Mouse (Mus musculus) forebrain, embryonic 10.5 days (tissue): ENCODE data around the gene Pcyt2. TPM values are rescaled to one million over a fixed set of nuclear protein-coding genes. Genes with fewer than 3 reads are reported as not detected.

ENCODE experiments used
- DNase-seq: peaks from one replicate; pipeline ENCODE4 v3.0.0-alpha.2; 2017; ENCODE audit warnings: low spot score; ENCODE audit errors: extremely low spot score
- H3K27ac ChIP-seq: fragments of 300-500 bp; sonication (generic); 2 replicates; pipeline ENCODE4 v1.5.1; 2016; ENCODE audit warnings: mild to moderate bottlenecking
- H3K27me3 ChIP-seq: fragments of 300-500 bp; sonication (generic); 2 replicates; pipeline ENCODE4 v1.6.1; 2016; ENCODE audit warnings: mild to moderate bottlenecking; ENCODE audit not compliant: poor library complexity, severe bottlenecking
- H3K36me3 ChIP-seq: fragments of 300-500 bp; sonication (generic); replicated peaks from 2 replicates; pipeline ENCODE4 v1.6.1; 2016; ENCODE audit warnings: mild to moderate bottlenecking, moderate library complexity
- H3K4me1 ChIP-seq: fragments of 300-500 bp; sonication (generic); 2 replicates; pipeline ENCODE4 v1.6.1; 2016
- H3K4me3 ChIP-seq: fragments of 300-500 bp; sonication (generic); 2 replicates; pipeline ENCODE4 v1.5.1; 2016; ENCODE audit warnings: mild to moderate bottlenecking, moderate library complexity
- H3K9me3 ChIP-seq: fragments of 300-500 bp; sonication (generic); 2 replicates; pipeline ENCODE4 v1.6.1; 2016; ENCODE audit warnings: mild to moderate bottlenecking, moderate library complexity
- WGBS: fragments of 180-500 bp; shearing (Covaris S2); methylation state at CpG from one replicate; pipeline ENCODE4 v1.1.7; 2016; 5-methylcytosine and 5-hydroxymethylcytosine counted together
- polyA plus RNA-seq: library from polyadenylated mRNA; unstranded; fragments of >200 nt; fragmentation: Nextera tagmentation; extraction: Ambion mirVana; gene quantifications from 2 replicates; pipeline ENCODE4 v1.2.1, GENCODE M21; 2016

The Pcyt2 gene
- 145 and 148 TPM in 2 replicates for polyA plus RNA-seq

DNA sequence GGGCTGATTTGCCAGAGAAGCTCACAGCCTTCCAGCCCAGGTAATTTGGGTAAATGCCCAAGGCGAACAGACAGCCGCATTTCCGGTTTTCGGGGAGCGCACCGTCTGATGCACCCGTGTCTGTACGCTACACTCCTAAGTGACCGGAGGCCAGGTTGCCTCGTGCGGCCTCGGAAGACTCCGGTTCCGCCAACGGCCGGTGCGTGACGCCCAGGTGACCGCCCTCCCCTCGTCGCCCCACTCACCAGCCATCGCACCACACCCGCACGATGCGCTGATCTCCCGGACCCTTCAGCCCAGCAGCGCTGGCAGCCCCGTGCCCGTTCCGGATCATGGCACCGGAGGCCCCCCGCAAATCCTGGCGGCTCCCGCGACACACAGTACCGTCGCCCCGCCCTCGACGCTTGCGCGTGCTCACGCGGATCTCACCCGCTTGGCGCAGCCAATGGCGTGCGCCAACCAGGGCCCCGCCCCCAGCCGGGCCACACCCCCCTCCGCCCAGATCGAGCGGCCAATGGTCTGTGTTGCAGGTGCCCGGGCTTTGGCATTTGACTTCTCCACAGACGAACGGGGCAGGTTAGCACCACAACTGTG lies at the start of gene Pcyt2:
TSS of gene Pcyt2 (minus strand) at position 418 of the 594 bp plus-strand sequence.
- Histone ChIP-seq H3K9me3 (no peaks in the 10 kb centered on the region; the same call in 1 of the 2 replicates), H3K36me3 (peaks cover 82% of the 10 kb centered on the region), H3K27ac (peak within 1 kb of the TSS; percentile 90), H3K27me3 (no peaks in the 10 kb centered on the region), H3K4me1 (peaks cover 32% of the 10 kb centered on the region), H3K4me3 (peak within 1 kb of the TSS; percentile 83)
- WGBS, result under 1% methylated on average over 56 of the region's 56 CpGs
- DNase-seq, result peak; percentile 89

DNA sequence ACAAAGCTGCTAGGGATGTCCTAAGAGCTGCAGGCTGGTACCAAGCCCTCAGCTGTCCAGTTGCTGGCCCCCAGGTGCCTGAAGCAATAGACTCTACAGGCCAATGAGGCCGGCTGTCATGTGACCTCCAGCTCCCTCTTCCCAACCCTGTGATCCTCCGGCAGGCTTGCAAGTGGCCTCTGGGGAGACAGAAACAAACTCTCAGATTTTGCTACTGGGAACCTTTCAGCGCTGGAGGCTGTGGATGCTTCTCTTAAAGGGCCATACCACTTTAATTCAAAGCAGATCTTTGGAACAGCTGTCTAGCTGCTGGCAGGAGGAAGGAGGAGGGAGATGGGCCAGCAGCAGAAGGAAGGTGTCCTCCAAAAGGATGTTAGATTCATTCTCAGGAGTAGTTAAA lies 48.9 kb upstream of the Pcyt2 start:
- Histone ChIP-seq H3K27me3 (peaks cover 44% of the 10 kb centered on the region), H3K4me1 (peaks cover 23% of the 10 kb centered on the region), H3K27ac (no peak overlapping the region), H3K36me3 (no peaks in the 10 kb centered on the region), H3K4me3 (no peak overlapping the region), H3K9me3 (no peaks in the 10 kb centered on the region)
- 6% methylated on average over 3 of the region's 3 CpGs for WGBS
- DNase-seq, result peak; percentile 31

DNA sequence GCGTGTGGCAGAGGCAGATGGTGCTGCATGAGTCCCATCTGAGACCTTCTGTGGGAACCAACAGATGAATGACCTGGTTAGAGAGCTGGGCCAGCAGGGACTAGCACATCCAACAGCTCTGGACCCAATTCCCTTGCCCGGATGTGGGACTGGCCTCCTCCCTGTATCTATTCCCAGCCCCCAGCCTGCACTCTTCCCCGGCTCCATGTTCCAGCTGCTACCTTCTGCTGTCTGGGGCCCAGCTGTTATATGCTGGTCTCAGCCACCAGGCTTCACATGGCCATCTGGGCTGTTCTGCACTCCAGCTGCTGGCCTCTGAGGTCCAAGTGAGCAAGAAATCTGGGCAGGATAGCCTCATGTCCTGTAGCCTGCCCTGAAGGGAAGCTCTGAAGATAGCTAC lies 47.7 kb upstream of the Pcyt2 start:
- H3K4me1 ChIP-seq, result peaks cover 34% of the 10 kb centered on the region
- H3K9me3 ChIP-seq, result no peaks in the 10 kb centered on the region
- H3K27me3 ChIP-seq, result peaks cover 57% of the 10 kb centered on the region
- no peak for DNase-seq
- no peaks in the 10 kb centered on the region for H3K36me3 ChIP-seq
- no peak overlapping the region for H3K4me3 ChIP-seq
- H3K27ac ChIP-seq, result no peak overlapping the region
- 86% methylated on average over 3 of the region's 3 CpGs for WGBS

DNA sequence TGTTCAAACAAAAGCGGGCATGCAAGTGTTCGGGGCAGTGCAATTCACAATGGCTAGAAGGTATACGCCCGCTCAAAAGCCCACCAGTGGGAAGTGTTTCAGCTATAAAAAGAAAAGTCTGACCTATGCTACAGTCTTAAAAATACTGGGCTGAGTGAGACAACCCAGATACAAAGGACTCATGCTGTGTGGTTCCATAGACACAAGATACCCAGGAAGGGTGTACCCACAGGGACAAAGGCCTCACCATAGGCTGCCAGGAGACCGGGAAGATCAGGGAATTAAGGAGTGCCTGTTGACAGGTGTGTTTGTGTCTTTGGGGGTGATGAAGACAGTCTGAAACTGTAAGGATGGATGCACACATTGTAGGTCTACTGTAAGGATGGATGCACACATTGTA lies 46.0 kb upstream of the Pcyt2 start:
- Histone ChIP-seq H3K27me3 (peaks cover 73% of the 10 kb centered on the region), H3K27ac (no peak overlapping the region), H3K4me1 (peaks cover 51% of the 10 kb centered on the region), H3K4me3 (no peak overlapping the region), H3K9me3 (no peaks in the 10 kb centered on the region), H3K36me3 (no peaks in the 10 kb centered on the region)
- DNase-seq, result no peak
- 75% methylated on average over 5 of the region's 5 CpGs for WGBS

DNA sequence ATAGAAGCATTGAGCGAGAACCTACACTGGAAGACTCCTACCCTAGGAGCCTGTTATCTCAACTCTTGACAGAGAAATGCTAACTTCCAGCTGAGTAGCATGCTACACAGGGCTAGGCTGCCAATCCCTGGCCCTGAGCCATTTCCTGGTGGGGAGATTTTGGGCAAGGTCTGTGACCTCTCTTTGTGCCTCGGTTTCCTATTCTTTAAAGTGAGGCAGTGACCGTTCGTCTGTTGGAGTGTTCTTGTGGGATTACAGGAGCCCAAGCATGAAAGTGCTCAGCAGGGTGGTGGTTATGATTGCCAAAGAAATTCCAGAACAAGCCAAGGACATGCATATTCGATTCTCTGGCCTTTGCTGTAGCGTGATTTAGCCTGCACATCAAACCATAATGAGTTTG lies 45.0 kb upstream of the Pcyt2 start:
- Histone ChIP-seq H3K9me3 (no peaks in the 10 kb centered on the region), H3K4me1 (peaks cover 54% of the 10 kb centered on the region), H3K36me3 (no peaks in the 10 kb centered on the region), H3K4me3 (no peak overlapping the region), H3K27me3 (peaks cover 83% of the 10 kb centered on the region), H3K27ac (no peak overlapping the region)
- WGBS, result 57% methylated on average over 6 of the region's 6 CpGs
- DNase-seq, result no peak

DNA sequence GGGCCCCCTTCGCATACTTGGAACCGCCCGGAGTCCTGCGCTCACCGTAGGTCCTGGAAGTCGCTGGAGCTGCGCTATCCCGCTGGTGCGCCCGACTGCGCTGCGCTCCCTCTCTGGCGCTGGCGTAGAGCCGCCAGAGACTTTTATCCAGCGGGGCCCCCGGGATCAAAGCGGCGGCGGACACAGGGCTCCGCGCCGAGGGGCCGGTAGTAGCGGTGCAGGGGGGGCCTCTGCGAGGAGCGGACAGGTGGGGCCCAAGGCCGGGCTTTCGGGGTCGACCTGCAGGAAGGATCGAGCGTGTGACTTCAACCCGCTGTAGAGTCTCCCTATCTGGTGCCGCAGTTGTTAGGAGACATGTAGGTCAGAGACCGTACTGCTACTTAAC lies 43.3 kb upstream of the Pcyt2 start, which contains the start of gene Notum:
TSS of gene Notum (minus strand) at position 100 of the 385 bp plus-strand sequence.
- Histone ChIP-seq H3K4me3 (peak within 1 kb of the TSS; percentile 53), H3K27ac (peak within 1 kb of the TSS; percentile 65), H3K4me1 (peaks cover 45% of the 10 kb centered on the region), H3K36me3 (no peaks in the 10 kb centered on the region), H3K27me3 (peaks cover 97% of the 10 kb centered on the region), H3K9me3 (no peaks in the 10 kb centered on the region)
- DNase-seq, result peak; percentile 28
- under 1% methylated on average over 35 of the region's 35 CpGs for WGBS

DNA sequence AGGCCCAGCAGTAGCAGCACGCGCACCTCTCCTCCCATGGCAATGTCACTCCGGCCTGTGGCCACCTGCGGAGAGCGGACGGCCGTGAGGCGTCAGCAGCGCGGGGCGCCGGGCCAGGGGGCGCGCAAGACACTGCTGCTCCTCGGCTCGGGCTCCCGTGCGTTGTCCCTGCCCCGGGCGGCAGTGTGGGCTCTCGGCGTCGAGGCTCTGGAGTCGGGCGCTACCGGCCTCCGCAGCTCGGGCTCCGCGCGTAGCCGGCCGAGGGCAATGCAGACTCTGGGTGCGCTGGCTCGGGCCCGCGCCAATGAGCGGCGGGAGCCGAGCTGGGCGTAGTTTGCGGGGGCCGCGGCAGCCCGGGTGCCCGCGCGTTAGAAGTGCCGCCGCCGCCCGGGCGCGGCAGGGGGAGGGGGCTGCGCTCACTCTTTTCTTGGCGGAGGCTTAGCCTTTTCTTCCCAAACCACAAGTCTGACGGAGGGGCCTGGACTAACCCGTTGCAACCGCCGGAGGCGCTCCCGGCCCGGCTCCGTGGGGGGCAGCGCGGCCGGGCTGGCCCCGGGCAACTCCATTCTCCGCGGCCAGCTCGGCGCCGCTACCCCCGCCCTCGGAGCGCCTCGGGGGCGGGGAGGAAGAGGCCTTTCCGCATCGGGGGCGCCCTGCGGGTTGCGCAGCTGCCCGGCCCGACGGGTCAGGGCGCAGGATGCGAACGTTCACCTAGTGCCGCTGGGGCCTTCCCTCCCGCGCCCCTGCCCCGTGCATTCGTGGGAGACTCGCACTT lies 42.8 kb upstream of the Pcyt2 start:
- peak overlapping the region; percentile 53 for H3K4me3 ChIP-seq
- peaks cover 99% of the 10 kb centered on the region for H3K27me3 ChIP-seq
- no peaks in the 10 kb centered on the region for H3K36me3 ChIP-seq
- DNase-seq, result peak; percentile 49
- peaks cover 43% of the 10 kb centered on the region for H3K4me1 ChIP-seq
- under 1% methylated on average over 94 of the region's 95 CpGs for WGBS
- H3K9me3 ChIP-seq, result no peaks in the 10 kb centered on the region
- H3K27ac ChIP-seq, result peak overlapping the region; percentile 65

DNA sequence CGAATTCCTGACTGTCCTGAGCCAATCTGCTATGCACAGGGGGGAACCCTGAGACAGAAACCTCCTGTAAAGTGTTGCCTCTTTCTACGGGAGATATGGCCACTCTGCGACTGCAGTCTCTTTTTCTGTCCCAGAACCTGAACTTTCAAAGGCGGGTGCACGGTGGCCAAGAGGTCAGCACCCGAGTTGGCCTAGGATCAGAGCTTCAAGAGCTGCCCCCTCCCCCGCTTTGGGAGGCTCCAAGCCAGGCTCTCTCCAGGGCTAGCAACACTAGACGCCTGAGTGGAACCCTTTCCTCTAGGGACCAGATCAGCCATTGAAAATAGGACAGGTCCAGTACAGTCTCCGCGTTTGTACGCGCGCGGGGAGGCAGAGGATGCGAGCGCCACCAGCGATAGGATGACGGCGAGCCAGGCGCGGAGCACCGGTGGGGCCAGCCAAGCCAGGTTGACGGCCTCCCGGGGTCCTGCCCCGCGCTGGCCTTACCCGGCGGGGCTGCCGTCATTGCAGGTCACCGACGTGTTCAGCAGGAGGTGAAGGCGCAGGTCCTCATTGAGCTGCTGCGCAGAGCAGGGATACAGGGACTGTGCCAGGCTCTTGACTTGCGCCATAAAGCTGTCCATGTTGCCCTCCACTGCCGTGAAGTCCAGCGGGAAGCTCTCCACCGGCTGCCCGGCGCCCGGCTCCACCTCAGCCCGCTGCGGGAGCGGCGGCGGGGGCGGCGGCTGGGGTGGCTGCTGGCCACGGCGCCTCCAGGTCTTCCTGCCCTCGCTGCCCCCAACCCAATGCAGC lies 42.0 kb upstream of the Pcyt2 start:
- Histone ChIP-seq H3K36me3 (no peaks in the 10 kb centered on the region), H3K27me3 (peaks cover 95% of the 10 kb centered on the region), H3K9me3 (no peaks in the 10 kb centered on the region), H3K4me3 (peak overlapping the region; percentile 53), H3K4me1 (peaks cover 43% of the 10 kb centered on the region), H3K27ac (peak overlapping the region; percentile 65)
- 3% methylated on average over 50 of the region's 50 CpGs for WGBS
- peak; percentile 29 for DNase-seq

DNA sequence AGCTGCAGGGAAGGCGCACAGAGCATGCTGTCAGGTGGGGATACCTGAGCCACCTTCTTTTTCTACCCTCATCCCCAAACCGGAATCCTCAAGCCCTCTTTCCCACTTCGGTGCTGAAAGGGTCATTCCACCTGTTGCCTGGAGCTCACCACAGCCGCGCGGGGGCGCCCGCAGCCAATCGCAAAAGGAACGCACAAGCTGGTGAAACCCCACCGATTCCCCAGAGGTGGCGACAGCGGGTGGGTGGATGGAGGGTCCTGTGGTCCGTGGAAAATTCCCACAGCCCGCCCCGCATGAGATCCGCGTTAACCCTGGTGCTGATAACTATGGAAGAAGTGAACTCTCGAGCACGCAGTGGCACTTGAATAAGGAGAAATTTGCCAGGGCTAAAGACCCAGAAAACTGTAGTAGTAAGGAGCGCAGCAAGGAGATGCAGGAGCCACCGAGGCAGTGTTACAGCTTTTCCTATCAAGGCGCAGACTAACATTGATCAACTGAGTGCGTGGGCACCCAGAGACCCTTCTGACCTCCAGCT lies 41.2 kb upstream of the Pcyt2 start:
- 3% methylated on average over 24 of the region's 24 CpGs for WGBS
- Histone ChIP-seq H3K27me3 (peaks cover 92% of the 10 kb centered on the region), H3K36me3 (no peaks in the 10 kb centered on the region), H3K4me3 (peak overlapping the region; percentile 53), H3K27ac (no peak overlapping the region), H3K4me1 (peaks cover 43% of the 10 kb centered on the region), H3K9me3 (no peaks in the 10 kb centered on the region)
- peak; percentile 76 for DNase-seq

DNA sequence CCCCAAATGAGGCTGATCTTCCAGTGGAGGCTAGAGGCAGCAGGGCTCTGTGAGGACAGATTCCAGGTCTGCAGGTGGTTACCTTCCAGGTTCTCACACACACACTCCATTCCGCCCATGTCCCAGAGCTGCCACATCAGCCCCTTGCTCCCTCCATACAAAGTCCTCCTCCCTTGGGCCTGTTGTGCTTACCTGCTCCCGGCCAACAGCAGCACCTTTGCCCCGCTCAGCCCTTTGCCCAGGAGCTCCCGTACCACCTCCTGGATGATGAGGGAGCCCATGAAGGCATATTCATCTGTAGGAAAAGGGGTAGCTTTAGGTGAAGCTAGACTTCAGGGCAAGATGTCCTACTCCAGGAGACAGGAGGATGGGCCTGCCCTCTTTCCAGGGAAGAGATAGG lies 39.6 kb upstream of the Pcyt2 start:
- Histone ChIP-seq H3K4me1 (peaks cover 31% of the 10 kb centered on the region), H3K27ac (no peak overlapping the region), H3K4me3 (no peak overlapping the region), H3K36me3 (no peaks in the 10 kb centered on the region), H3K9me3 (no peaks in the 10 kb centered on the region), H3K27me3 (peaks cover 78% of the 10 kb centered on the region)
- 88% methylated on average over 4 of the region's 4 CpGs for WGBS
- DNase-seq, result no peak

DNA sequence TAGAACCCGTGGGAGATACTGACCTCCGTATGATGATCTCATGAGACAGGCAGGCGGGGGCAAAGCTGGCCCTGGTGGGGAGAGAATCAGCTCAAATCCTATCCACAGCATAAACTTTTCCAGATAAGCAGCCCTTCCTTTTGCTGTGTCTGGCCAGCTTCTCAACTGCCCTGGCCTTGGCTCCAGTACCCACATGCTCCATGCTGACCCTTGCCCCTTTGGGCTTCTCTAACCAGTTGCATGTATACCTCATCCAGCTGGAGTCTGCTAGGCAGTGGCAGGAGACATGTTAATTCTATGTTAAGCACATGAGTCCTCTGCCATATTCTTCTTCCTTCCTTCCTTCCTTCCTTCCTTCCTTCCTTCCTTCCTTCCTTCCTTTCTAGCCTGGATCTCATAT lies 37.0 kb upstream of the Pcyt2 start:
- H3K9me3 ChIP-seq, result no peaks in the 10 kb centered on the region
- 67% methylated on average over 3 of the region's 3 CpGs for WGBS
- no peak overlapping the region for H3K4me3 ChIP-seq
- peaks cover 57% of the 10 kb centered on the region for H3K27me3 ChIP-seq
- DNase-seq, result no peak
- H3K36me3 ChIP-seq, result no peaks in the 10 kb centered on the region
- peaks cover 13% of the 10 kb centered on the region for H3K4me1 ChIP-seq
- no peak overlapping the region for H3K27ac ChIP-seq

DNA sequence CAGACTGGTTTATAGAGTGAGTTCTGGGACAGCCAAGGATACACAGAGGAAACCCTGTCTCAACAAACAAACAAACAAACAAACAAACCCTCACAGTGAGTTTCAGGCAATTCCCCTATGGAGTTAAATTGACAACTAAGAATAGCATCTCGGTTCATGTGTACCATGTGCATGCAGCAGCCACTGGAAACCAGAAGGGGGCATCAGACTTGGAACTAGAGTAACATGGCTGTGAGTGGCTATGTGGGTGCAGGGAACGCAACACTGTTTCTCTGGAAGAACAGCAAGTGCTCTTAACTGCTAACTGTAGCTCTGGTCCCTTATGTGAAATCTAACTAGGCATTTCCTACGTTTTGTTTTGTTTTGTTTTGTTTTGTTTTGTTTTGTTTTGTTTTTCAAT lies 34.1 kb upstream of the Pcyt2 start:
- DNase-seq, result no peak
- H3K4me3 ChIP-seq, result no peak overlapping the region
- peaks cover 12% of the 10 kb centered on the region for H3K4me1 ChIP-seq
- H3K27ac ChIP-seq, result no peak overlapping the region
- no peaks in the 10 kb centered on the region for H3K9me3 ChIP-seq
- no peaks in the 10 kb centered on the region for H3K36me3 ChIP-seq
- H3K27me3 ChIP-seq, result peaks cover 45% of the 10 kb centered on the region
- 68% methylated on average over 3 of the region's 3 CpGs for WGBS
